Mouse (Mus musculus): ENCODE data around the gene Oog2.
"Not testable (repeated sequence)": the region's sequence is repeated elsewhere in the genome, so short reads cannot be mapped to it uniquely, and the experiment has no call there.

The Oog2 gene

GRCm38 (mm10) chr4:144190419-144190818 is at the start of gene Oog2:
TSS of gene Oog2 (plus strand) at chr4:144190719.
- no peak for DNase-seq (ENCODE audit: low spot score)

- no peak for DNase-seq (ENCODE audit: low spot score)
These were observed 28.0 kb upstream of the Oog2 start, which contains the start of gene Oog3 for GRCm38 (mm10) chr4:144162563-144162962. TSS of gene Oog3 (minus strand) at chr4:144162663.

GRCm38 (mm10) chr4:144213218-144213617 is 22.7 kb downstream of the Oog2 start, which contains the start of gene C87977:
TSS of gene C87977 (minus strand) at chr4:144213318.
- not testable (repeated sequence) for DNase-seq (ENCODE audit: low spot score)
